Mouse (Mus musculus) small intestine, adult 2 months (tissue): ENCODE measurements at regions not wholly inside any gene's neighbourhood (a gene's known extent, or its start where the extent isn't known, plus 50 kb on each side); places are given as distances from the start of the nearest gene placed in this dataset.

Source experiments
- H3K27ac ChIP-seq: fragments of 200-500 bp; 2 replicates; pipeline ENCODE4 v1.5.1; 2012; ENCODE audit warnings: low read depth, low read length, control low read depth, inconsistent platforms; ENCODE audit not compliant: insufficient read depth
- H3K27me3 ChIP-seq: fragments of 200-500 bp; 2 replicates; pipeline ENCODE4 v1.6.1; 2012; ENCODE audit warnings: mild to moderate bottlenecking, moderate library complexity, low read length, inconsistent platforms; ENCODE audit not compliant: control insufficient read depth, insufficient read depth
- H3K36me3 ChIP-seq: fragments of 200-500 bp; 2 replicates; pipeline ENCODE4 v1.6.1; 2012; ENCODE audit warnings: mild to moderate bottlenecking, low read length, control low read depth, inconsistent platforms; ENCODE audit not compliant: control insufficient read depth, insufficient read depth
- H3K4me1 ChIP-seq: fragments of 200-500 bp; 2 replicates; pipeline ENCODE4 v1.6.1; 2012; ENCODE audit warnings: low read length, inconsistent platforms, mixed read lengths; ENCODE audit not compliant: control insufficient read depth, insufficient read depth, insufficient read length
- H3K4me3 ChIP-seq: fragments of 200-500 bp; 2 replicates; pipeline ENCODE4 v1.5.1; 2012; ENCODE audit warnings: low read depth, mild to moderate bottlenecking, control low read depth, inconsistent platforms, low read length, moderate library complexity
- CTCF ChIP-seq: fragments of 200-500 bp; IDR thresholded peaks from 2 replicates; pipeline ENCODE4 v1.5.1; 2012; ENCODE audit warnings: low read depth, mild to moderate bottlenecking, control low read depth, inconsistent platforms, low read length, moderate library complexity, mixed read lengths; ENCODE audit not compliant: insufficient replicate concordance, insufficient read length; ENCODE audit errors: extremely low read depth
- POLR2A ChIP-seq: fragments of 200-500 bp; IDR thresholded peaks from 2 replicates; pipeline ENCODE4 v1.6.1; 2012; ENCODE audit warnings: low read depth, mild to moderate bottlenecking, control low read depth, inconsistent platforms, low read length, moderate library complexity
- WGBS: fragments of 180-500 bp; shearing (Covaris S2); methylation state at CpG from one replicate; pipeline ENCODE4 v1.1.7; 2018; 5-methylcytosine and 5-hydroxymethylcytosine counted together

DNA sequence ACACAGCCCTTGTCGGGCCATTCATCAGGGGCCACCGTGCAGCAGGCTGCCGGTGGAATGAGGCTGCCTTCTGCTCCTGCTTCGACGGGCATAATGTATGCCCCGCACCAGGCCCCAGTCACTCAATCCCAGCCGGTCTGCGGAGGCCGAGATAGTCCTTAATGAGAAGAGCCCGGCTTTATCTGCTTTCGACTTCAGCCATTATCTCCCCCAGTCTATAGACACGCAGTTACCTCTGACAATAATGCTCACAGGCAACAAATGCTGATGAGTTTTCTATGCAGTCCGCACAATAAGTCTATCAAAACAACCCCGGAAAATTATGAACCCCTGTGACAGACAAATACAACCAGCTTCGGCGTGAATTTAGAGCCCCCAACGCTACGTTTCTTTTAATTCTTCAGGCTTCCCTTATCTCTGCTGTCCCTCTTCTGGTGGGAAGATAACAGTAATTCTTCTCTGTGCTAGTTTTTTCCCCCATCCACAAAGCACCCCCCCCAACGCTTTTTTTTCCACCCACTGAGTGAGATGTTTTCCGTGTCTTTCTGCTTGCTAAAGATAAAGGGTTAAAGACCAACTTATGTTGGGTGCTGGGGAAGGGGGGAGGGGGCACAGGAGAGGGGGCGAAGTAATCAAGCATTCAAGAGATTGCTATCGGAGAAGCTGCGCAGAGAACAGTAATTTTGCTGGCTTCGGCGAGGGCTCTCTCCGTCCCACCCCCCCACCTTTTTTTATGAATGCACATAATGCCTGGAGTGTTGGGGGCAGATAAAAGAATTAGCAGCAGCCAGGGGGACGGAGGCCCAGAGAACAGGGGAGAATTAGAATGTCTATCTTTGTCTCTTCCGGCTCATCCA, 117.8 kb downstream of the Mrm1 start:
- TF ChIP-seq POLR2A (no peak), CTCF (no peak)
- no peak overlapping the region for H3K4me3 ChIP-seq

DNA sequence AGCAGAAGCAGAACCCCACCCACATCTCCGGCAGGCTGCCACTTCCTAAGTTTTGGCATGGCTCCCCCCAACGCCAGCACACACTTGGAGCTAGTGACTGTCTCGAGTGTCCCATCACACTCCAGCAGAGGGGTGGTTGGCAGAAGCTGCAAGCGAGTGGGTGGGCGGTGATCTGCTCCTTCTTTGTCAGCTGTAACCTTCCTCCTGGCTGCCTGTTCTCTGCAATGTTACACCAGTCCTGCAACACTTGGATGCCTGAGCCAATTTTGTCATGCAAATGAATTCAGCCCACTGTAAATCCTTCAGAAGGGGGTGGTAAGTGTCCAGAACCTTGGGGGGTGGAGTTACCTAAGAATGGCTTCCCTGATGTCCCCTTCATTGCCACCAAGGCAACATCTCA, 121.8 kb downstream of the Mrm1 start:
- TF ChIP-seq CTCF (no peak), POLR2A (no peak)
- Histone ChIP-seq H3K27me3 (peaks cover 10% of the 10 kb centered on the region), H3K4me3 (no peak overlapping the region), H3K4me1 (no peaks in the 10 kb centered on the region), H3K36me3 (no peaks in the 10 kb centered on the region), H3K27ac (no peak overlapping the region)
- WGBS: 58% methylated on average over 5 of the region's 5 CpGs

More for the DNA sequence above, 117.8 kb downstream of the Mrm1 start:
- H3K27me3 ChIP-seq: peaks cover 20% of the 10 kb centered on the region
- 13% methylated on average over 28 of the region's 28 CpGs for WGBS
- H3K36me3 ChIP-seq: no peaks in the 10 kb centered on the region
- H3K4me1 ChIP-seq: no peaks in the 10 kb centered on the region
- H3K27ac ChIP-seq: no peak overlapping the region

DNA sequence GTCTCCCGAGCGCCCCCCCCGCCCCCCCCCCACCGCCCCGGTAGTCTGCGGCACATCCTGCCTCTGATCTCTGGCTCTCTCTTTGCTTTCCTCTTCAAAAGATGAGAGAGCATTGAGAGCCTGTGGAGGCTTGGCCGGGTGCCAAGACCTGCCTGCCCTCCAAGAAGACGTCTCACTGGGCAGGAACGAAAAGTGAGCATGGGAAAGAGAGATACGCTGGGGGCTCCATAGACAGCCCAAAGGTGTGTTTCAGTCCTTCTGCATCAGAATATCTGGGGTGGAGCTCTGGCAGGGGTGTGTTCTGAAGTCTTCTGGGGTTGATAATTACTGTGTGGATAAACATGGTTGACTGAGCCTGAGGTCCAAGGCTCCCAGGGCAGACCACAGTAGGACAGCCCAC, 126.7 kb downstream of the Mrm1 start:
- Histone ChIP-seq H3K4me1 (no peaks in the 10 kb centered on the region), H3K27me3 (no peaks in the 10 kb centered on the region), H3K36me3 (no peaks in the 10 kb centered on the region), H3K4me3 (no peak overlapping the region), H3K27ac (no peak overlapping the region)
- WGBS: 3% methylated on average over 10 of the region's 10 CpGs
- TF ChIP-seq POLR2A (no peak), CTCF (no peak)

DNA sequence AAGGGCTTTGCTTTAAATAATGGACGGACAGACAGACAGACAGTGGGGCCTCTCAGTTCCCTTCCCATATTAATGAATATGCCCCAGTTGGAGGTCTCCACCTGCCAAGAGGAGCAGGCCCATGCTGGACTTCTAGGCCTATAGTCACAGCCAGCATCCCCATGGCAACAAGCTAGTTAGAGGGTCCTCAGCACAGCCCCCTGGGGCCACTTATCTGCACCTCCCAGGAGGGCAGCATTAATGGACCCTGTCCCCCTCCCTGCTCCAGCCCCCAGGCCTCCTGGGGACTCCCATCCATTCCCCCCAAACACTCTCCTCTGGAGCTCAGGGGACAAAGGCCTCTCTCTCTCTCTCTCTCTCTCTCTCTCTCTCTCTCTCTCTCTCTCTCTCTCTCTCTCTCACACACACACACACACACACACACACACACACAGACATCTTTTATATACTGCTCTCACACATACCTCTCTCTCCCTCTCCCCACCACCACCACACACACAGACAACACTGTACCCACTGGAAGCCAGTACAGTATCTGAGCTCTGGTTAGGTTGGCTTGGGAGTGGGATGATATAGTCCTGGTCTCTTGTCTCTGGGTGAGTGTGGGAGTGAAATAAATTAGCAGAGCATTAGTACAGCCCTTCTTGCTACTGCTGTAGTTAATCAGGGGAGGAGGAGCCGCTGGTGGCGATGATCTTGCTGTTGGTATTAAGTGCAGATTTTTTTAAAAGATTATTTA, 127.7 kb downstream of the Mrm1 start:
- 70% methylated on average over 3 of the region's 3 CpGs for whole genome bisulfite sequencing
- Histone ChIP-seq H3K27ac (no peak overlapping the region), H3K27me3 (no peaks in the 10 kb centered on the region), H3K4me1 (no peaks in the 10 kb centered on the region), H3K36me3 (no peaks in the 10 kb centered on the region), H3K4me3 (no peak overlapping the region)
- TF ChIP-seq CTCF: no peak
- TF ChIP-seq POLR2A: no peak

DNA sequence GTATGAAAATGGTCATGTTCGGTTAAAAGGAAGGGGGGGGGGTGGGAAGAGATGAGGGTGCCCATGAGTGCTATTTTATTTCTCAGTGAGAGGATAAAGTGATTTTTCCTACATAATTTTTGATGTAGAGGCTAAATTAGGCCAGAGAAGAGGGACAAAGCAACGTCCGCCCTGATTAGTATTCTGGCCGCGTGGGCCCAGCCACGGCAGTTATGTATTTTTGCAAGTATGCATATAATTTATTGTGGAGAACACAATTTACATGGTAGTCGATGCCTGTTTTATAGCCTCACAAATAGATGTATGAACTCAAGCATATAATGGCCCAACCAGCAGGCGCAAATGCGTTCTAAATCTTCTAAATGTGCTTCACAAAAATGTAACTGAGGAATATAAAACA, 132.8 kb downstream of the Mrm1 start:
- Histone ChIP-seq H3K4me3 (no peak overlapping the region), H3K36me3 (no peaks in the 10 kb centered on the region), H3K27me3 (no peaks in the 10 kb centered on the region), H3K27ac (no peak overlapping the region), H3K4me1 (no peaks in the 10 kb centered on the region)
- no peak for TF ChIP-seq POLR2A
- WGBS: 92% methylated on average over 9 of the region's 9 CpGs

DNA sequence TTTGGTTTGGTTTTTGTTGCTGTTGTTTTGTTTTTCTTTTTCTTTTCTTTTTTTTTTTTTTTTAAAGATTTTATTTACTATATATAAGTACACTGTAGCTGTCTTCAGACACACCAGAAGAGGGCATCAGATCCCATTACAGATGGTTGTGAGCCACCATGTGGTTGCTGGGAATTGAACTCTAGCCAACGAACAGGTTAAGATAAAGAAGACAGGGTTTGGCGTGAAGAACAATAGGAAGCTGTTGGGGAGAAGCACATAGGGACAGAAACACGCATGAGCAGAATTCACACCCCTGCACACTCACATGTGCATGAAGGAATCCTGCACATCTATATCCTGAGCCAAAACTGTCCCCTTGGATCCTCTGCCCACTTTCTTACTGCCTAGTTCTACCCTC, 135.0 kb downstream of the Mrm1 start:
- no peak overlapping the region for H3K27ac ChIP-seq
- no peaks in the 10 kb centered on the region for H3K4me1 ChIP-seq
- TF ChIP-seq POLR2A: no peak
- no peak overlapping the region for H3K4me3 ChIP-seq
- H3K27me3 ChIP-seq: no peaks in the 10 kb centered on the region
- 71% methylated on average over 3 of the region's 3 CpGs for WGBS
- no peaks in the 10 kb centered on the region for H3K36me3 ChIP-seq

DNA sequence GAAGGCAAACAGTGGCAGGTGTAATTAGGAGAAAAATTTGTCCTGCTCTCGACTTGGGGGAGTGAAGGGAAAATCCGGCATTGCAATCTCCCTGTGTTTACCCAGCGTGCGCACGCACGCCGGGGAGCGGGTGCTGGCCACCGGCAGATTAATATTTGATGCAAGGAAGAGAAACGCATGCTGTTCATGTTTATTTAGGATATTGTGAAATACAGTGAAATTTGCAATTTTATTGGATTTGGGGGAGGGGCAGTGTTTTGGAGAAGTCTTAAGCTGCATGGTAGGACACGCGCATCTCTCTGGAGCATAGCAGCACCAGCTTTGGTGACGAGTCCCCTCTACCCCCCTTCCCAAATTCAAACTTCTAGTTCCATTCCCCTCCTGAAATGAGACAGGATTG, 136.4 kb downstream of the Mrm1 start:
- Histone ChIP-seq H3K27me3 (no peaks in the 10 kb centered on the region), H3K36me3 (no peaks in the 10 kb centered on the region), H3K4me3 (no peak overlapping the region), H3K4me1 (no peaks in the 10 kb centered on the region), H3K27ac (no peak overlapping the region)
- WGBS: 50% methylated on average over 13 of the region's 13 CpGs
- TF ChIP-seq CTCF (no peak), POLR2A (no peak)
